Mouse (Mus musculus): ENCODE data around the gene Bicral.

The Bicral gene

GRCm38 (mm10) chr17:46751056-46751793 is 107.1 kb downstream of the Bicral start:
- no peak for DNase-seq (ENCODE audit: low spot score)

DNA sequence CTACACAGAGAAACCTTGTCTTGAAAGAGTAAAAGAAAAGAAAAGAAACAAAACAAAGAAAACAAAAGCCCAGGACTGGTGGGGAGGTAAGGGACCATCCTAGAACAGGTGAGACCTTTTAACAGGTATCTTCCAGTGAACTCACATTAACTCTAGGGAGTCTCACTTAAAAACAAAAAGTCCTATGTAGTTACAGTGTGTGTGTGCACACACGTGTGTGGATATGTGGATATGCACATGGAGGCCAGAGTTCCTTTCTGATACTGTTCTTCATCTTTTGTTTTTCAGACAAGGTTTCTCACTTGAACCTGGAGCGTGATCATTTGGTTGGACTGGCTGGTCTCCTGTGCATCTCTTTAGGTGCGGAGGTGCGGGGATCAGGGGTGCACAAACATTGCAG is 107.7 kb downstream of the Bicral start:
- DNase-seq (ENCODE audit: low spot score): no peak

- no peak for DNase-seq (ENCODE audit: low spot score)
These were observed 109.0 kb downstream of the Bicral start for GRCm38 (mm10) chr17:46749282-46749681.
